Mouse (Mus musculus) heart, embryonic 10.5 days (tissue): ENCODE measurements around the gene Casp7. TPM values are rescaled to one million over a fixed set of nuclear protein-coding genes. Genes with fewer than 3 reads are reported as not detected.

ENCODE experiments used
- DNase-seq: peaks from one replicate; pipeline ENCODE4 v3.0.0-alpha.2; 2017; ENCODE audit warnings: low spot score
- H3K27ac ChIP-seq: fragments of 300-500 bp; sonication (generic); 2 replicates; pipeline ENCODE4 v1.5.1; 2016; ENCODE audit warnings: mild to moderate bottlenecking
- H3K27me3 ChIP-seq: fragments of 300-500 bp; sonication (generic); 2 replicates; pipeline ENCODE4 v1.6.1; 2016; ENCODE audit warnings: mild to moderate bottlenecking; ENCODE audit not compliant: poor library complexity, insufficient read depth, severe bottlenecking
- H3K36me3 ChIP-seq: fragments of 300-500 bp; sonication (generic); 2 replicates; pipeline ENCODE4 v1.6.1; 2016; ENCODE audit warnings: mild to moderate bottlenecking, moderate library complexity
- H3K4me1 ChIP-seq: fragments of 300-500 bp; sonication (generic); 2 replicates; pipeline ENCODE4 v1.6.1; 2016; ENCODE audit warnings: mild to moderate bottlenecking
- H3K4me3 ChIP-seq: fragments of 300-500 bp; sonication (generic); 2 replicates; pipeline ENCODE4 v1.5.1; 2016; ENCODE audit warnings: mild to moderate bottlenecking, moderate library complexity
- H3K9me3 ChIP-seq: fragments of 300-500 bp; sonication (generic); 2 replicates; pipeline ENCODE4 v1.6.1; 2016; ENCODE audit warnings: mild to moderate bottlenecking, moderate library complexity
- WGBS: fragments of 180-500 bp; shearing (Covaris S2); methylation state at CpG from one replicate; pipeline ENCODE4 v1.1.7; 2016; 5-methylcytosine and 5-hydroxymethylcytosine counted together
- polyA plus RNA-seq: library from polyadenylated mRNA; unstranded; fragments of >200 nt; fragmentation: Nextera tagmentation; extraction: Ambion mirVana; gene quantifications from 2 replicates; pipeline ENCODE4 v1.2.1, GENCODE M21; 2016

Gene Casp7
- polyA plus RNA-seq, 1 experiment from 2014 or later = 25.1 TPM

- H3K27ac ChIP-seq = no peak overlapping the region
- H3K36me3 ChIP-seq = no peaks in the 10 kb centered on the region; the same call in 1 of the 2 replicates
- H3K9me3 ChIP-seq = no peaks in the 10 kb centered on the region
- DNase-seq = no peak
- 87% methylated on average over 7 of the region's 7 CpGs for WGBS
- no peaks in the 10 kb centered on the region for H3K4me1 ChIP-seq
- no peaks in the 10 kb centered on the region for H3K27me3 ChIP-seq
- H3K4me3 ChIP-seq = no peak overlapping the region
Measured at GRCm38 (mm10) chr19:56368912-56369311, 28.0 kb upstream of the Casp7 start.

- 88% methylated on average over 6 of the region's 6 CpGs for WGBS
- Histone ChIP-seq H3K27me3 (no peaks in the 10 kb centered on the region), H3K36me3 (no peaks in the 10 kb centered on the region; the same call in 1 of the 2 replicates), H3K9me3 (no peaks in the 10 kb centered on the region), H3K27ac (no peak overlapping the region), H3K4me1 (no peaks in the 10 kb centered on the region), H3K4me3 (no peak overlapping the region)
- DNase-seq = no peak
Measured at GRCm38 (mm10) chr19:56370389-56371150, 26.4 kb upstream of the Casp7 start.

- H3K4me1 ChIP-seq = no peaks in the 10 kb centered on the region
- no peak overlapping the region for H3K4me3 ChIP-seq
- H3K27me3 ChIP-seq = no peaks in the 10 kb centered on the region
- H3K36me3 ChIP-seq = peaks cover 7% of the 10 kb centered on the region; the same call in 1 of the 2 replicates
- no peaks in the 10 kb centered on the region for H3K9me3 ChIP-seq
- 86% methylated on average over 7 of the region's 7 CpGs for WGBS
- H3K27ac ChIP-seq = no peak overlapping the region
- no peak for DNase-seq
Measured at GRCm38 (mm10) chr19:56372226-56372625, 24.7 kb upstream of the Casp7 start.

- Histone ChIP-seq H3K4me3 (no peak overlapping the region), H3K27ac (no peak overlapping the region), H3K27me3 (no peaks in the 10 kb centered on the region), H3K36me3 (peaks cover 9% of the 10 kb centered on the region; the same call in 1 of the 2 replicates), H3K9me3 (no peaks in the 10 kb centered on the region), H3K4me1 (peaks cover 1% of the 10 kb centered on the region; the same call in 1 of the 2 replicates)
- 88% methylated on average over 5 of the region's 5 CpGs for WGBS
- no peak for DNase-seq
Measured at GRCm38 (mm10) chr19:56373246-56373645, 23.7 kb upstream of the Casp7 start.

GRCm38 (mm10) chr19:56374011-56374410, 22.9 kb upstream of the Casp7 start:
- Histone ChIP-seq H3K36me3 (peaks cover 9% of the 10 kb centered on the region; the same call in 1 of the 2 replicates), H3K27me3 (no peaks in the 10 kb centered on the region), H3K9me3 (no peaks in the 10 kb centered on the region), H3K27ac (no peak overlapping the region), H3K4me1 (peaks cover 7% of the 10 kb centered on the region; the same call in 1 of the 2 replicates), H3K4me3 (no peak overlapping the region)
- DNase-seq = no peak
- 61% methylated on average over 10 of the region's 10 CpGs for WGBS

GRCm38 (mm10) chr19:56378007-56378406, 18.9 kb upstream of the Casp7 start:
- H3K4me1 ChIP-seq = peaks cover 11% of the 10 kb centered on the region; the same call in 1 of the 2 replicates
- no peaks in the 10 kb centered on the region for H3K27me3 ChIP-seq
- H3K9me3 ChIP-seq = no peaks in the 10 kb centered on the region
- WGBS = 67% methylated on average over 5 of the region's 5 CpGs
- H3K36me3 ChIP-seq = peaks cover 11% of the 10 kb centered on the region; the same call in 1 of the 2 replicates
- no peak overlapping the region for H3K4me3 ChIP-seq
- no peak for DNase-seq
- peak overlapping the region; percentile 74; the same call in 1 of the 2 replicates for H3K27ac ChIP-seq

GRCm38 (mm10) chr19:56378554-56379172, 18.3 kb upstream of the Casp7 start:
- Histone ChIP-seq H3K27me3 (no peaks in the 10 kb centered on the region), H3K4me3 (no peak overlapping the region), H3K36me3 (peaks cover 15% of the 10 kb centered on the region; the same call in 1 of the 2 replicates), H3K9me3 (no peaks in the 10 kb centered on the region), H3K4me1 (peaks cover 11% of the 10 kb centered on the region; the same call in 1 of the 2 replicates), H3K27ac (peak overlapping the region; percentile 74; the same call in 1 of the 2 replicates)
- DNase-seq = peak; percentile 89
- WGBS = 34% methylated on average over 13 of the region's 13 CpGs

GRCm38 (mm10) chr19:56380341-56380740, 16.6 kb upstream of the Casp7 start:
- no peaks in the 10 kb centered on the region for H3K27me3 ChIP-seq
- WGBS = 80% methylated on average over 7 of the region's 7 CpGs
- DNase-seq = no peak
- H3K9me3 ChIP-seq = no peaks in the 10 kb centered on the region
- no peak overlapping the region for H3K4me3 ChIP-seq
- no peak overlapping the region for H3K27ac ChIP-seq
- H3K36me3 ChIP-seq = peaks cover 21% of the 10 kb centered on the region; the same call in 1 of the 2 replicates
- H3K4me1 ChIP-seq = peaks cover 11% of the 10 kb centered on the region; the same call in 1 of the 2 replicates

- Histone ChIP-seq H3K4me1 (peaks cover 11% of the 10 kb centered on the region; the same call in 1 of the 2 replicates), H3K27ac (no peak overlapping the region), H3K36me3 (peaks cover 21% of the 10 kb centered on the region; the same call in 1 of the 2 replicates), H3K27me3 (no peaks in the 10 kb centered on the region), H3K9me3 (no peaks in the 10 kb centered on the region), H3K4me3 (no peak overlapping the region)
- WGBS = 88% methylated on average over 10 of the region's 10 CpGs
- no peak for DNase-seq
Measured at GRCm38 (mm10) chr19:56381407-56381806, 15.5 kb upstream of the Casp7 start.

GRCm38 (mm10) chr19:56385546-56385945, 11.4 kb upstream of the Casp7 start:
- 83% methylated on average over 5 of the region's 5 CpGs for WGBS
- DNase-seq = no peak

GRCm38 (mm10) chr19:56386095-56386494, 10.8 kb upstream of the Casp7 start:
- no peak overlapping the region for H3K27ac ChIP-seq

More at GRCm38 (mm10) chr19:56385546-56385945, 11.4 kb upstream of the Casp7 start:
- Histone ChIP-seq H3K27me3 (no peaks in the 10 kb centered on the region), H3K9me3 (no peaks in the 10 kb centered on the region), H3K4me3 (no peak overlapping the region), H3K27ac (no peak overlapping the region), H3K4me1 (peaks cover 2% of the 10 kb centered on the region), H3K36me3 (peaks cover 12% of the 10 kb centered on the region; the same call in 1 of the 2 replicates)

GRCm38 (mm10) chr19:56387726-56388302, 9.1 kb upstream of the Casp7 start:
- H3K27ac ChIP-seq = no peak overlapping the region
- peaks cover 9% of the 10 kb centered on the region; the same call in 1 of the 2 replicates for H3K36me3 ChIP-seq
- no peaks in the 10 kb centered on the region for H3K27me3 ChIP-seq
- DNase-seq = no peak
- H3K4me1 ChIP-seq = peaks cover 21% of the 10 kb centered on the region
- no peaks in the 10 kb centered on the region for H3K9me3 ChIP-seq
- H3K4me3 ChIP-seq = no peak overlapping the region
- WGBS = 77% methylated on average over 4 of the region's 4 CpGs

More at GRCm38 (mm10) chr19:56386095-56386494, 10.8 kb upstream of the Casp7 start:
- DNase-seq = no peak
- no peaks in the 10 kb centered on the region for H3K9me3 ChIP-seq
- H3K4me3 ChIP-seq = no peak overlapping the region
- 93% methylated on average over 10 of the region's 10 CpGs for WGBS
- H3K27me3 ChIP-seq = no peaks in the 10 kb centered on the region
- H3K36me3 ChIP-seq = peaks cover 12% of the 10 kb centered on the region; the same call in 1 of the 2 replicates
- peaks cover 6% of the 10 kb centered on the region for H3K4me1 ChIP-seq
